Mouse (Mus musculus): ENCODE measurements around the gene Tspan1. TPM values are rescaled to one million over a fixed set of nuclear protein-coding genes. Genes with fewer than 3 reads are reported as not detected.

The Tspan1 gene
- polyA plus RNA-seq, 1 experiment from 2014 or later = 0.16 TPM

DNA sequence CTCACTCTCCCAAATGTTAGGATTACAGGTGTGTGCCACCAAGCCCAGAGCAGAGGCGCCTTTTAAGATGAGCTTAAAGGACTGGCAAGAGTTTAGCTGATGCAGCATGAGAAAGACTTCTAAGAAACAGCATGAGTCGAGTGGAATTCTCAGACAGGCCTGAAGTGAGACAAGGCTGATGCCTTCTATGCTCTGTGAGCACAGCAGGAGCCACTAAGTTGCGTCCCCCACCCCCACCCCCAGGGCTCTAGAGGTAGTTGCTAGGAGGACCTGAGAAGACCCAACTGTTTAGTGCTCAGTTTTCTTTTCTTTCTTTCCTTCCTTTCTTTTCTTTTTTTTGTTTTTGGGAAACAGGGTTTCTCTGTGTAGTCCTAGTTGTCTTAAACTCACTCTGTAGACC is 14.7 kb upstream of the Tspan1 start:
- no peak for ATAC-seq (ENCODE audit: insufficient number of reproducible peaks, insufficient read depth, low FRiP score, low TSS enrichment, low read depth)
- WGBS = 49% methylated on average over 3 of the region's 3 CpGs

DNA sequence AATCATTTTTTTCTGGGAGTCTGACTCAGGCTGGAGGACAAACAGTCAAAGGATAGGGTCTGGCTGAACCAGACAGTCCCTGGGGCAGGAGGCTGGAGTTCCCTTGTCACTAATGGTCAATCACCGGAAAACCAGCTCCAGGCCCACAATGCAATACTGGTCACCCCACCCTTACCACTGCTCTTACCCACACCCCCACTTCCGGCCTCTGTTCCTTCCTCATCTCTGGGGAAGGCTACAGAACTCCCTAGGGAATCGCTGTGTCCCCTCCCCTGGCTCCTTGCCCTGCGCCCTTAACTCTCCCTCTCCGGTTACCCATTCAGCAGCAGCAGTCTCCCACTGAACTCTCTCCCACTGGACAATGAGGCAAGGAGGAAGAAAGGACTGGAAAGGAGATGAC is 9.7 kb upstream of the Tspan1 start:
- H3K36me3 ChIP-seq = no peaks in the 10 kb centered on the region
- peak overlapping the region; percentile 3; the same call in 1 of the 2 replicates for H3K27ac ChIP-seq
- H3K4me1 ChIP-seq (replicated peaks) = peaks cover 29% of the 10 kb centered on the region
- no peaks in the 10 kb centered on the region for H3K9me3 ChIP-seq
- WGBS = 30% methylated on average over 5 of the region's 5 CpGs
- ATAC-seq (ENCODE audit: insufficient number of reproducible peaks, insufficient read depth, low FRiP score, low TSS enrichment, low read depth) = no peak
- no peak overlapping the region for H3K9ac ChIP-seq (replicated peaks)
- no peak overlapping the region for H3K4me3 ChIP-seq (replicated peaks)
- peak overlapping the region; percentile 26; the same call in 1 of the 2 replicates for H3K4me2 ChIP-seq
- H3K27me3 ChIP-seq = no peaks in the 10 kb centered on the region

More for the DNA sequence above, 14.7 kb upstream of the Tspan1 start:
- Histone ChIP-seq H3K36me3 (no peaks in the 10 kb centered on the region), H3K27me3 (no peaks in the 10 kb centered on the region), H3K9me3 (no peaks in the 10 kb centered on the region), H3K4me2 (no peak overlapping the region), H3K4me3 (replicated peaks) (no peak overlapping the region), H3K9ac (replicated peaks) (no peak overlapping the region), H3K4me1 (replicated peaks) (peaks cover 7% of the 10 kb centered on the region), H3K27ac (no peak overlapping the region)

DNA sequence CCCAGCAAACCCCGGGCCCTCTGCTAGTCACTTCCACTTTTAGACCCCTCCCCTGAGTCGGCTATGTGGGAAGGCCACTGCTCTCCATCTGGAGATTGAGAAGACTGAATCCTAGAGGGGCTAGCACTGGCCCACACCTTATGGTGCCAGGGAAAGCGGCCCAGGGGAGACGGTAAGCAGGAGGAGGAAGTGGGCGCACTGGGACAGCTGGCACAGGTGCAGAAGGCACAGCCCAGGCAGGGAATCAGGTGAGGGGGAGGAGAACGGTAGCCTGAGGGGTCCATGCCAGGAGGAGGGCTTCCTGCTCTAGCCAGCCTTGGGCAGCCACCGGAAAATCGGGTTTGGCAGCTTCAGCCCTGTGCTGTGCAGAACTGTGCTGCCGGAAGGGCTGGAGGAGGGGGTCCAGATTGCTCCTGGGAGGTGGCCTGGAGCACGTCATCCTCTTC is 9.2 kb upstream of the Tspan1 start:
- no peak overlapping the region for H3K4me3 ChIP-seq (replicated peaks)
- H3K4me2 ChIP-seq = peak overlapping the region; percentile 26
- no peaks in the 10 kb centered on the region for H3K36me3 ChIP-seq
- WGBS = 25% methylated on average over 10 of the region's 10 CpGs
- ATAC-seq (ENCODE audit: insufficient number of reproducible peaks, insufficient read depth, low FRiP score, low TSS enrichment, low read depth) = peak; percentile 48; the same call in 1 of the 2 replicates
- H3K27ac ChIP-seq = no peak overlapping the region
- H3K9me3 ChIP-seq = no peaks in the 10 kb centered on the region
- H3K9ac ChIP-seq (replicated peaks) = no peak overlapping the region
- H3K4me1 ChIP-seq (replicated peaks) = peaks cover 29% of the 10 kb centered on the region
- H3K27me3 ChIP-seq = no peaks in the 10 kb centered on the region

DNA sequence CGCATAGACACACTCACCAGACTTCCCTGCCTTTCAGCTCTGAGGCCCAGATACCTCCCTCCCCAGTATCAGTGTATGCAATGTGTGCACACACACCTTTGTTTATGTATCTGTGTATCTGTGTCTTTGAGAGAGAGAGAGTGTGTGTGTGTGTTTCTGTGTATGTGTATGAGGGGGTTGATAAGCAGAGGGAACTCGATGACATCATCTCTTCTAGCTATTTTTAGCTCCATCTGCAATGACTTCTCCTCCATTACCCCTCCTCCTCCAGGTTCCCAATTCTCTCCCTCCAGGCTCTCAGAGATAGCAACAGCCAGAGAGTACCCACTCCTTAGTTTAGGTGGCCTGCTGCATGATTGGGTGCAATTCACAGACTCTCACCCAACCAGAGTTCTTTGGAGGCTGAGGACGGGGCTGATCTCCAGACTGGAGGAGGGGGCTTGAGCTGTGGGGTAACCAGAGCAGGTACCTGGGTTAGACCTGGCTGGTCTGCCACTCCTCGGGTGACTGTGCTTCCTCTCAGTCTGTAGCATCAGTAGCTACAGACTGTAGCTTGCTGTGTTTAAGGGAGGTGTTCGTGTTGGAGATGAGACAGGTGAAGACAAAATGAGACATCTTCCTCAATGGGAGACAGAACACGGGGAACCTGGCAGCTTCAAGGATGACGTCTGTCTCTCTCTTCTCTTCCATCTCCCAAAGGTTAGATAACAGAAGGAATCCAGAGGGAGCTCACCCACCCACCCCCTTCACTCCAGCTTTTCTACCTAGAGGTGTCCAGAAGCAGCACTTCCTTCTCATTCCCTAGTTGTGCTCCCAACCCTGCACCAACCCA is 8.5 kb upstream of the Tspan1 start:
- Histone ChIP-seq H3K4me2 (peak overlapping the region; percentile 26; the same call in 1 of the 2 replicates), H3K9ac (replicated peaks) (no peak overlapping the region), H3K27ac (no peak overlapping the region), H3K27me3 (no peaks in the 10 kb centered on the region), H3K36me3 (no peaks in the 10 kb centered on the region), H3K4me3 (replicated peaks) (no peak overlapping the region), H3K9me3 (no peaks in the 10 kb centered on the region), H3K4me1 (replicated peaks) (peaks cover 29% of the 10 kb centered on the region)
- ATAC-seq (ENCODE audit: insufficient number of reproducible peaks, insufficient read depth, low FRiP score, low TSS enrichment, low read depth) = no peak
- WGBS = 66% methylated on average over 7 of the region's 7 CpGs

DNA sequence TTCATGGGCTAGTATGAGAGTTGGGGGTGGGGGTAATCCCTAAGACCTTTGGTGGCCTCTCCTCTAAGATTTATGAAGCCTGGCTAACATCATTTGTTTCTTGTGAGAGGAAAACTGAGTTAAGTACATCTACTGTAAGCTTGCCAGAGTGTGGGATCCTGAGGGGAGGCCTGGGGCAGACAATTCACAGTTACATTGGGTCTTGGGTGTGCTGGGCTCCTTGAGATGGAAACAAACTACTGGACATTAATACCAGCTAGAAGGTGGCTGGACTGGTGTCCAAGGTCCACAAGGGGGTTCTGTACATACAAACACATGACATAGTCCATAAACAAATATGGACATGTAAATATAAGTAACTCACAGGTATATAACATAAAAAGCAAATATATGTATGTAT is 7.7 kb upstream of the Tspan1 start:
- Histone ChIP-seq H3K4me1 (replicated peaks) (peaks cover 29% of the 10 kb centered on the region), H3K27ac (no peak overlapping the region), H3K4me3 (replicated peaks) (no peak overlapping the region), H3K36me3 (no peaks in the 10 kb centered on the region), H3K27me3 (no peaks in the 10 kb centered on the region), H3K9me3 (no peaks in the 10 kb centered on the region), H3K9ac (replicated peaks) (no peak overlapping the region; the same call in 1 of the 2 replicates), H3K4me2 (no peak overlapping the region)
- no peak for ATAC-seq (ENCODE audit: insufficient number of reproducible peaks, insufficient read depth, low FRiP score, low TSS enrichment, low read depth)

DNA sequence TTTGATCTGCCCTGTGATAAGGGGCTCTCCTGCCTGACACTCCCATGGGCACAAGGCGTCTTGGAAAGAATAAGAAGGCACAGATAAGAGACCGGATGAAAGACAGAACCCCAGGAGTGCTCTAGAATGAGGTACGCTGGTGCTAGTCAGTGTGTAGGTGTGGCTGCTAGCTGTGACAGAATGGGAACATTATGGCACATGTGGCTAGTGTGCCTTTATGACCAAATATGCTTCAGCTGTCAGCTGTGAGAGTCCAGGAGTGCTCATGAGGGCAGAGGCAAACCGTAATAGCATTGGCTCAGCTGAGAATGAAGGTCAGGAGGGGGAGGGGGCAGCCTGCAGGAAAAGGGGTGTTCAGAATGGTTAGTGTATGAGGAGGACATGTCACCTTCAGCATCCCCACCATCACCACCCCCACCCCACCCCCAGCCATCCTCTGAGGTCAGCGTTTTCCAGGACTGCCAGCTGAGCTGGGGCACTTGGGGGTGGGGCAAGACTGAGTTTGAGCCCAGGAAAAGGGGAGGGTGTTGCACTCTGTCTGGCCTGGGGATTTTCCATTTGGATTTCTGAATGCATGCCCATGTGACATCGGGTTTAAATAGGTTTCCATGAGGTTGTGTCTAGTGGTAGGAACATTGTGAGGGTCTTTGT is 7.2 kb upstream of the Tspan1 start:
- Histone ChIP-seq H3K9me3 (no peaks in the 10 kb centered on the region), H3K4me1 (replicated peaks) (peaks cover 29% of the 10 kb centered on the region), H3K9ac (replicated peaks) (peak overlapping the region; percentile 27), H3K4me2 (no peak overlapping the region), H3K27me3 (no peaks in the 10 kb centered on the region), H3K27ac (no peak overlapping the region), H3K36me3 (no peaks in the 10 kb centered on the region), H3K4me3 (replicated peaks) (no peak overlapping the region)
- WGBS = 40% methylated on average over 6 of the region's 6 CpGs
- 0 out of 2 replicates have a peak, but pooled peaks have one; percentile 34 for ATAC-seq (ENCODE audit: insufficient number of reproducible peaks, insufficient read depth, low FRiP score, low TSS enrichment, low read depth)

DNA sequence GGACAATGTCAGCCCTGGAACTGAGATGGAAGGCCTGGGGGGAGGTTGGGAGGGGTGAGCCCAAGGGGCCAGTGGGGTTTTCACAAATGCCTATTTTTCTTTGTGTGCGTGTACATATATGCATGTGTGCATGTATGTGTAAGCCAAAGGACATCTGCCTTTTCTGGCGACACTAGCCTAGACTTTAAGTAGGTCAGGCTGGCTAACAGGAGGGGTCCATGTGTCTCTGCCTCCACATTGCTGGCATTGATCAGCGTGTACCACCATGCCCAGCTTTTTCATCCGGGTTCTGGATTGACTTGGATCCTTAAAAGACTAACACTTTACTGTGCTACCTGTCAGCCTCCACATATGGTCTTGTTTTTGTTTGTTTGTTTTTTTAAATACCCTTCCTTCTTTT is 6.4 kb upstream of the Tspan1 start:
- no peak overlapping the region for H3K4me2 ChIP-seq
- H3K4me1 ChIP-seq (replicated peaks) = peaks cover 29% of the 10 kb centered on the region
- ATAC-seq (ENCODE audit: insufficient number of reproducible peaks, insufficient read depth, low FRiP score, low TSS enrichment, low read depth) = no peak
- no peaks in the 10 kb centered on the region for H3K27me3 ChIP-seq
- no peaks in the 10 kb centered on the region for H3K9me3 ChIP-seq
- WGBS = 89% methylated on average over 4 of the region's 4 CpGs
- H3K4me3 ChIP-seq (replicated peaks) = no peak overlapping the region
- H3K27ac ChIP-seq = no peak overlapping the region
- H3K9ac ChIP-seq (replicated peaks) = no peak overlapping the region
- no peaks in the 10 kb centered on the region for H3K36me3 ChIP-seq

DNA sequence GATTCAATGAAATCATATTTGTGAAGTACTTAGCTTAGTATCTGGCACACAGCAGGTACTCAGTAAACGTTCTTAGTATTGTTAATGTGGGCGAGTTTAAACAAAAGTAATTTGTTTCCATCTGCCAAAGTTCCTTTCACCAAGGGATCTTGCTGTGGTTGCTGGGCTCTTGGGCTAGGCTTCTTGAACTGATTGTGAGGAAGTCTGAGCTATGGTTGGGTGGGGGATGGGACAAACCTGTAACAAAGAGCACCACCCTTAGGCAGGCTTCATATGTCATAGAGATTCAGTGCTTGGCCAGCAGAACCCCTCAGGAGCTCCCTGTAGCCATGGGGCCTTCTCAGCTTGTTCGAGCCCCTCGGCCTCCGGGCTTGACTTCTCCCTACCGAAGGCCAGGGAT is 5.7 kb upstream of the Tspan1 start, which contains the start of the genes 1700042G07Rik and Gm49337:
Gene 1700042G07Rik, plus strand, starts transcription at position 301 of the 400 bp plus-strand sequence.
Gene Gm49337, plus strand, starts transcription at position 313 of the 400 bp plus-strand sequence.
- Histone ChIP-seq H3K4me3 (replicated peaks) (no peak within 1 kb of the TSS), H3K4me2 (no peak within 1 kb of the TSS), H3K9ac (replicated peaks) (no peak within 1 kb of the TSS), H3K36me3 (no peaks in the 10 kb centered on the region), H3K4me1 (replicated peaks) (peaks cover 29% of the 10 kb centered on the region), H3K27me3 (no peaks in the 10 kb centered on the region), H3K27ac (no peak within 1 kb of the TSS), H3K9me3 (no peaks in the 10 kb centered on the region)
- WGBS = 87% methylated on average over 6 of the region's 6 CpGs
- ATAC-seq (ENCODE audit: insufficient number of reproducible peaks, insufficient read depth, low FRiP score, low TSS enrichment, low read depth) = no peak

DNA sequence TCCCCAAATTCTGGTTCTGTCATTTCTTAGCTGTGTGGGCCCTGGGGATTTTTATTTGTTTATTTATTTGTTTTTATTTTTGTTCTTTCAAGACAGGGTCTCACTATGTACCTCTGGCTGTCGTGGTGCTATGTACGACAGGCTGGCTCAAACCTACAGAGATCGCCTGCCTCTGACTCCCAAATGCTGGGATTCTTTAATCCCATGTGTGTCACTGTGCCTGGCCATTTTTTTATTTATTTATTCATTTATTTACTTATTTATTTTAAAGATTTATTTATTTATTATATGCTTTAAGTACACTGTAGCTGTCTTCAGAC is 1.9 kb upstream of the Tspan1 start:
- no peak overlapping the region for H3K9ac ChIP-seq (replicated peaks)
- no peak overlapping the region for H3K4me2 ChIP-seq
- H3K36me3 ChIP-seq = no peaks in the 10 kb centered on the region
- no peaks in the 10 kb centered on the region for H3K27me3 ChIP-seq
- WGBS = 68% methylated on average over 3 of the region's 3 CpGs
- ATAC-seq (ENCODE audit: insufficient number of reproducible peaks, insufficient read depth, low FRiP score, low TSS enrichment, low read depth) = 0 out of 2 replicates have a peak, but pooled peaks have one; percentile 3
- no peak overlapping the region for H3K4me3 ChIP-seq (replicated peaks)
- H3K27ac ChIP-seq = no peak overlapping the region
- H3K4me1 ChIP-seq (replicated peaks) = peaks cover 19% of the 10 kb centered on the region
- no peaks in the 10 kb centered on the region for H3K9me3 ChIP-seq

DNA sequence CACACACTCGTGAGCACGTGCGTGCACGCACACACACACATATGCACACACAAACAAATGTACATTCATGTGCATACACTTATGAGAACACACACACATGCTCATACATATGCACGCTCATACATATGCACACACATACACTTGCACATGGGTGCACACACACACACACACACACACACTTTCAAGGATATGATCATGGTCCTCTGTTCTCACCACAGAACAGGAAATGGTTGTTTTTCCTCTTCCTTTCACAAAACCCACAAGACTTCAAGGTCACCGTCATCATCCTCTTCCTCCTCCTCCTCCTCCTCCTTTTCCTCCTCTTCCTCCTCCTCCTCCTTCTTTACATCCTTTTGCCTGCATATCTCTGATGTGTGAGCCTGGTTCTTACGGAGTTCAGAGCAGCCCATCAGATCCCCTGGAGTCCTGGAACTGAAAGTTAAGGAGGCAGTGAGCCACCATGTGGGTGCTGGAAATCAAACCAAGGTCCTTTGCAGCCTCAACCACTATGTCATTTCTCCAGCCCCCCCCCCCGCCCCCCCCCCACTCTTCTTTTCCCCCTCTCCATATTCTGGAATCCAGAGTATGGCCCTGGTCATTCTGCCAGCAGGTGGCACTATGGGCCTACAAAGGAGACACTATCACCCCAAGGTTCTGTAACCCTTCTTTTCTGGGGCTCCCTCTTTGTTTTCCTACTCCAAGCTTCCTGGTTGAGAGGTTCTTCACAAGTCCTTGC is 1.4 kb upstream of the Tspan1 start:
- H3K4me1 ChIP-seq (replicated peaks) = peaks cover 18% of the 10 kb centered on the region
- no peak overlapping the region for H3K4me2 ChIP-seq
- no peak overlapping the region for H3K27ac ChIP-seq
- no peaks in the 10 kb centered on the region for H3K9me3 ChIP-seq
- no peak overlapping the region for H3K9ac ChIP-seq (replicated peaks)
- peak; percentile 41; the same call in 1 of the 2 replicates for ATAC-seq (ENCODE audit: insufficient number of reproducible peaks, insufficient read depth, low FRiP score, low TSS enrichment, low read depth)
- 83% methylated on average over 7 of the region's 8 CpGs for WGBS
- H3K4me3 ChIP-seq (replicated peaks) = no peak overlapping the region
- no peaks in the 10 kb centered on the region for H3K27me3 ChIP-seq
- H3K36me3 ChIP-seq = no peaks in the 10 kb centered on the region
